Mouse (Mus musculus) mouse trophoblast stem cell (cell line): ENCODE data around the gene Stard5.

Experiments
- in situ Hi-C, 2 experiments: fragments of 300-500 bp; cut with MseI, MboI; formaldehyde crosslinking; loops; 2 replicates in 1 of 2; 3 replicates in 1 of 2; pipeline ENCODE4 v1.15.1; 2025

Gene Stard5

DNA sequence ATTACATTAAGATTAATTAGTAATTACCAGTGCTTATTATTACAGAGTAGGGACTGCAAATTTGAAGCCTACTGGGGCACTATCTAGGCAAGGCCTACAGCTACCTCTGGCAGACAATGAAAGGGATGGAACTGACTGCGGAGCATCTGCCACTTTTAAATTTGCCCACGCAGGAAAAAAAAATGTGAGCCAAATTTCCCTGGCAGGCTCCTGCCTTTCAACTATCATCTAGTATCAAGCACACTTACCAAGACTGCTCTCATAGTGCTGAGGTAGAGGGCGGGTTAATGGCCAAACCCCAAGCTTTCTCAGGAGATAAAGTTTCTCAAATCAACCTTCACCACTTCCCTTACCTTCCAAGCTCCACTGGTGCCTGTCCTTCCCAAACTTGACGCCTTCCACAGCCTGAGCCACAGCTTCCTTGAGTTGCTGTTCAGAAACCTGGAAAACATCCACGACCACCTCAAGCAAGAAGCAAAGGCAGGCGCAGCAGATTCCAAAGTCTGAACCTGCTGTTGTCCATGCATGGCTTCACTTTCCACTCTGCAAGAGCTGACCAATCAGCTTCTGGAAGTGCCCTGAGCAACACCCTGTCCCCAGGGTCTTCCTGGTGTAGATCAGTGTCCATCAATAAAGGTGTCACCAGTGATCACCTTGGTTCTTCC is 31.1 kb downstream of the Stard5 start:
- in situ Hi-C loops, result no loop called here

DNA sequence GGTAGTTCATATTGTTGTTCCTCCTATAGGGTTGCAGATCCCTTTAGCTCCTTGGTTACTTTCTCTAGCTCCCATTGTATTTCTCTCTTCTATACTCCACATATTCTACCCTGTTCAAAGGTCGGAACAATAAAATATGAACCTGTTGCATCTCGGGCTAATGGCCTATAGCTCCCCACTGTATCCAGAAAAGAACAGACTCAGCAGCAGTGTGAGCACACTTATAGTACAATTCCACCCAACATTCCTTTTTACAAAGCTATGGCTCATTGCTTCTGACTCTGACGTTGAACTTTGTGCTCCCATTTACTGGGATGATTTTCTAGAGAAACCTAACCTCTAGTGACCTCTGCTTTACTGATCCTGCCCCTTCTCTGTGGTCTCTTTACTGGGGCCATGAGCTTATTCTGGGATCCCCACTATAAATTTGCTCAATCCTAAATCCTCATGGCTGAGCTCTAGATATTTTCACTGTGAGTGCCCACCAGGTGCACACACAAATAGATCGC is 34.4 kb downstream of the Stard5 start:
- in situ Hi-C loops, result no loop called here

DNA sequence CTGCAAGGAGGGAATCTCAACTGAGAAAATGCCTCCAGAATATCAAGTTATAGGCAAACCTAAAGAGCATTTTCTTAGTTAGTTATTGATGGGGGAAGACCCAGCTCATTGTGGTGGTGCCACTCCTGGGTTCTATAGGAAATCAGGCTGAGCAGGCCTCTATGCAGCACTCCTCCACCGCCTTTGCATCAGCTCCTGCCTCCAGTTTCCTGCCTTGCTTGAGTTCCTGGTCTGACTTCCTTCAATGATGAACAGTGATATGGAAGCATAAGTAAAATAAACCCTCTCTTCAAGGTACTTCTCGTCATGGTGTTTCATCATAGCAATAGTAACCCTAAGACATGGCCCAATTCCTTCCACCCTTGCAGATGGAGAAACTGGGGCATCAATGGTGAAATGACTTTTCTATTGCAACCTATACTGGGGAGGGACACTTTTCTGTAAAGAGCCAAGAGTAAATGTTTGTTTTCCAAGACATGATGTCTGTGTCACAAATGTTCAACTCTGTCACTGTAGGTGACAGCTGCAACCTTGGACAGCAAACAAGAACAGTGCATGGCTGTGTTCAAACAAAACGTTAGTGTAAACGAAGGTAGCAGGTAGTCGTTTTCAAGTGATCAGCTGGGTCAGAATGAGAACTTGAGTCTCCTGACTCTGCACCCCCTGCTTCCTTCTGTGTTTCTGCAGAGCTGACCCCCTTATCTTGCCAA is 36.3 kb downstream of the Stard5 start:
- in situ Hi-C loops, result no loop called here

DNA sequence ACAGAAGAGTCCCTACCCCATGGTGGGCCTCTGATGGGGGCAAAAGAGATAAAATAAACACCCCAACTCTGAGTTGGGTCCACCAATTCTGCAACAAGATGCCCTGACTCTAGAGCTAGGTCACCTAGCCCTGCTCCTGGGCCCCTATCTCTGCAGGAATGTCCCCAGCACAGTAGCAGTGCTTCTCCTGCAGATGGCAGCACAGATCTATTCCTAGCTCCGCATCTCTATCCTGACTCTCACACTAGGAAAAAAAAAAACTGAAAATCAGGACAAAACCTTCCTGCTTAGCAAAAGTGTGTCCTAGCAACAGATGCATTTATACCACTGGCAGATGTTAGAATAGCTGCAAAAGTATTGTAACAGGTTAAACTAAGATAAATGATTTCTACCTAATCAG is 37.0 kb downstream of the Stard5 start:
- in situ Hi-C loops, result no loop called here

DNA sequence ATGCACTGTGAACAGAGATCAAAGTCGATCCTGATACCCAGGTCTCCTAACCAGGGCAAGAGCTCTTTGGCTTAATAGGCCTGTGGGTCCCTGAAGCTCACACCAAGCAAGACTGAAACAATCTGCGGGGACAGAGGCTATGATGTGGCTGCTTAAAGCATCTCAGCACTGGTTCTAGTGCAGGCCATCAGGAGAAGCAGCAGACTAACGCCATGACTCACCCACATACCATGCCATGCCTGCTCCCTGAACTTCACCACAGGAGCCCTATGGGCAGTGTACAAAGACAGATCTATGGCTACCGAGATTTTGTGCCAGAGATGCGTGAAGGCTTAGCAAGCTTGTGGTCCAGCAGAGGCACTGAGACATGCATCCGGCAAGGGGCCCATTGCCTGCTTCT is 39.8 kb downstream of the Stard5 start:
- in situ Hi-C loops, result no loop called here

DNA sequence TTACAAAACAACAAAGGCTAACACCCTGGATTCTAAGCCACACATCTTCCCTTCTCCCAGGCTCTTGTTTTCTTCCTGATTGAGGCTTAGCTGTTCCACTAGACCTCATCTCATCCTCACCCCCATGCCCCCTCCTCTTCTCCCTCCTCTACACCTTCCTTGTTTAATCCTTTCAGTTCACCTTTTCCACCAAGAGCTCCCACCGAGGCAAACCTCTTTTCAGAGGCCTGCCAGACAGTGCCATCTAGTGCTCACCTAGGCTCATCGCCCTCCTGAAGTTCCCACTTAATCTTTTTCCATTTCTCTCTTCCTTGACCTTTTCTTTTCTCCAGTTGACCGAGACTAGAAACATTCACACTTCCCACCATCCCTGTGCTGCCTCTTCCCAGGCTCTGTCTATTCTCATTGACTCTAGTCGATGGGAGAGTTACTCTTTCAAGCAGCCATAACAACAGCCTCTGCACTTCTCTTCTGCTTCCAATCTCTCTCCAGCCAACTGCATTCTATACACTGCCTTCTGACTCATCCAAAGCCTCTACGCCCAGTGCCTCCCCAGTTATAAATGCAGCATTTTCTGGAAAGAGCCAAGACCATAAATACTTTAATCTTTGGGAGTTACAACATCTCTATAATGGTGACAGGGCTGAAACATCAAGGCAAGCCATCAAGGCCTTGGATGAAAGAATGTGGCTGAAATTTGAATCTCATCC is 43.9 kb downstream of the Stard5 start:
- in situ Hi-C loops, result loop anchor here in 1 of 2 experiments (5.0 kb wide), 1 partner anchor 108 kb away; no protein-coding TSS in a partner anchor

DNA sequence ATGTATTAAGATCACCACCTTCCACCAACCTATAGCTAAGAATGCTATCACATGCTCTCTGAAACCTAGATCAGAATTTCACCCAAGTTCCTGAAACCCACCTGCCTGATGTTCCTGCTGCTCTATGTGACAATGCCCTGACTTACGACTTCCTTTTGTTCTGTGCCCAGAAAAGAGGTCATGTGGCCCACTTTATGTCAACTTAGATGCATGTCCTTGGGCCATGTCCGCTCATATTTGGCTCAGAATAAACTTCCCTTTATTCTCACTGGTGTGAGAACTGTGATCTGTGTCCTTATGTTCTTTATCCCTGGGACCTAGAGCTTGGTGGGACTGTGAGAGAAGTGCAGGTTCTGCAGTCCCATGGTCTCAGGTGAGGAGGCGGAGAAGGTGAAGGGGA is 45.5 kb downstream of the Stard5 start:
- in situ Hi-C loops, result loop anchor here in 1 of 2 experiments (5.0 kb wide), 1 partner anchor 110 kb away; no protein-coding TSS in a partner anchor

DNA sequence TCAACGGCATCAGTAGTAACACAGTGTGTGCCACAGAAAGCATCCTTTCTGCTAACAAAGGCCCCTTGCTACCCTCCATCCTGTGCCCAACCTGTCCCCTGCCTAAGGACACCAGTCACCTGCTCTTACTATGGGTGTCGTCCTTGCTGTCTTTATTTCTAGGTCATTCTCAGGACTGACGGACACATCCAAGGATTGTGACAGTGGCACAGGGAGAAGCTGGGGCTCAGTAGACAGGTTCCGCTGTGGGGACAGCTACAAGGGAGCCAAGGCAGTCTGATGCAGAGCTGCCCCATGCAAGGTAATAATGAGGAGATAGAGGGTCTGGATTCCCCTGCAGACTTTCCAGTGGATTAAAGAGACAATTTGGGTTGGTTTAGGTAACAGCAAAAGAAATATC is 46.7 kb downstream of the Stard5 start:
- in situ Hi-C loops, result loop anchor here in 1 of 2 experiments (5.0 kb wide), 1 partner anchor 111 kb away; no protein-coding TSS in a partner anchor

DNA sequence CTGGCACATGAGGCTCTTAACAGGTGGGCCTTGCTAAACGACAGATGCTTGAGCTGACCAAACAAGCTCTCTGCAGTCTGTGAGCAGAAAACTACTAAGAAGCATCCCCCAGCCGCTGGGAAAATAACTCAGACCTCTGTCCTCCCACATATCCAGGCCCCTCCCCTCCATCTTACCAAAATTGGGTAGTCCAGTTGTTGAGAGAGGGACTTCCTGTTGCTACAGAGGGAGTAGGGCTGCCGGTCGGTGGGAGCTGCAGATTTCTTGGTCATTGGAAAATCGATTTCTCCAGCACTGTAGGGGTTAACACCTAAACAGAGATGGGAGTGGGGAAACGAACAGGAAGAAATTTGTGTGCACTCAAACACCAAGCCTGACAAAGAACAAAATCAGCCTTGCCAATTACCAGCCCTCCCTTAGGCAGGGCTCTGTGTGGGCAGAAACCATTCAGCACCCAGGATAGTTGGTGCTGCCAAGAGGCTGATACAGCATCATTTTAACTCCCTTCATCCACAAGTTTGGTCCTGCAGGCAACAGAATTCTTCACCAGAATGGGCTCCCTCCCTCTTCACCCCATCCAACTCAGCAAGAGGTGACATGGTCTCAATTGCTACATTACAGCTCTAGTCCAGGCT is 51.0 kb downstream of the Stard5 start:
- in situ Hi-C loops, result loop anchor here in 1 of 2 experiments (10.0 kb wide), 1 partner anchor 202 kb away; the partner anchor contains the start of genes Mesd and Tlnrd1

DNA sequence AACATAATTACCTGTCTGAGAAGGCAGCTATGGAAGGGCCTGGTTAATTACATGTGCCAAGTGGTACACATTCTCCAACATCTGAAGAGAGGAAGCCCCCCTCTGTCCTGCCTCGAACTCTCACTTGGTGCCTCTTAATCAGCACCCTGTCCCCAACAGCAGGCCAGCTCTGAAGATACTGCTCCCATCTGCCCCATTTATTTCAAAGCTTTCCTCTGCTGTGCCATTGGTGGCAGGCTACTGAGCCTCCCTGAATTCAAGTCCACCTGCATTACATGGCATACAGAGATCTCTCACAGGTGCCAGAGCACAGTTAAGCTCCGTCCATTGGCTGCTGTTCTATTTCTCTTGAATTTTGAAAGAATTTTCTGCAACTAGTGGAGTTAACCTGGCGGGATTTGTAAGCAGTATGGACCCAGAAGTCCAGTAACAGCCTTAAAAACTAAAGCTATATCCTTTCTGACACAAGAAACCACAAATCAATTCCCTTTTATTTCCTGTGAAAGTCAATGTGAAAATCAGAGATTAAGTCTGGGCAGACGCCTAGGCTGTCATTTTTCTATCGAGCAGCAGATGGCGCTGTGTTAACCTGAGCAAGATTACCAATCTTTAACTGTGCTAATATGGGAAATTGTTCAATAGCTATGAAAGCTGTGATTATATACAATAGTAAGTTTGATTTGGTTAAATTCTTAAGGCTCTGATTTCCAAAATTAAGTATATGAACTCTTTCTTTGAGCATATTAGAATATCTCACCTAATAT is 63.9 kb downstream of the Stard5 start:
- in situ Hi-C loops, result no loop called here

DNA sequence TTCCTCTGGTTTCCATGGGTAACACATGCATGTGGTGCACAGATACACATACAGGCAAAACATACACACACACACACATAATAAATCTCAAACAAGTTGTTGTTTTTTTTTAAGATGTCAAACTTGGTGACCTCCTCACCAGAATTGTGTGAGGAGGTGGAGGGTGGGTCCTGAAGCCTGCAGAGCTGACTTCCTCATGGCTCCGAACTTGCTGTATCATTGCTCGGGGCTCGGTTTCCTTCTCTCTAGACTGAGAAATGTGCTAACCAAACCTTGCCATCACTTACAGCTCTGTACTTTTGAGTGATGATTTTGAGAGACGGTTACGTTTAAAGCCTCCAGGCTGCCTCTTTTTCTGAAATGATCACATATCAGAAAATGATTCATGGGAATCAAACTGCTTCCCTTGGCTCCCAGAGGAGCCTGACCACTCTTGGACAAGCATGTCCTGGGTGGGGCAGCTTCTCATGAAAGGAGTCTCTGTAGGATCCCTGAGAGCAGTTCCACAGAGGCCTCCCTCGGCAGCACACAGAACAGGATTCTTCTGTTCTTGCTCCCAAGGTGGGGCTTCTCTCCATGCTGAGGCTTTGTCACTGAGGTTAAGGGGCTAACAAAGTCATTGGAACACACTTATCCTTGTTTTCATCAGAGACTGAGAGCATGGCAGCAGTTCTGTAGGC is 67.4 kb downstream of the Stard5 start:
- in situ Hi-C loops, result no loop called here
